Mouse (Mus musculus) frontal cortex, postnatal 10 days (tissue): Measurements from ENCODE around the gene Smyd3.

ENCODE experiments used
- DNase-seq, 2 experiments: peaks; one replicate each; pipeline ENCODE4 v3.0.0; 2022; ENCODE audit warnings: low spot score in 2 of 2, mixed read lengths in 1 of 2

Smyd3 gene

DNA sequence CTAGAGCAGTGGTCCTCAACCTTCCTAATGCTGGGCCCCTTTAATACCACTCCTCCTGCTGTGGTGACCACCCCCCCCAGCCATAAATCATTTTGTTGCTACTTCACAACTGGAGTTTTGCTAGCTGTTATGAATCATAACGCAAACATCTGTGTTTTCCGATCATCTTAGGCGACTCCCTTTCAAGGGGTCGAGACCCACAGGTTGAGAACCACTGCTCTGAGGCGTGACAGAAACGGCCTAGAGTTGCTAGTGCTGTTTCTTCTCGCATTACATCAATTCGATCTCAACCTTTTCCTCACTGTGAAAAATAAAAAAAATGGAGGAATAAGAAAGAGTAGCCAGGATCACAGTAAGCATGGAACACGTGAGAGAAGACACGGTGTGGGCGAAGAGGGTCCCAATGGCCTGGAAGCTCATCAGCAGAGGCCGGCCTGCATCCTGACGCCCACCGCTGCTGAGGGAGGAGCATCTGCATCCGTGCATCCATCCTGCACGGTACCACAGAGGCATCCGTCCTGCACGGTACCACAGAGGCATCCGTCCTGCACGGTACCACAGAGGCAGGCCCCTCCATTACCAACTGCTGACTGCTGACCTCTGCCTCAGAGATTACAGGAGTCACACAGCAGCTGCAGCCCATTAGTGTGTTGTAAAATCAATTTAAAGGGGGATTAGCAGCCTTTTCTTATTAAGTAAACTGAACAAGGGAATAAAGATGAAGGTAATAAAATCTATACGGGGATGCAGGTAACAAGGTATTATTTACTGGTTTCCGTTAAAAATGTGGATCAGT lies 56.6 kb downstream of the Smyd3 start:
- no peak for DNase-seq

DNA sequence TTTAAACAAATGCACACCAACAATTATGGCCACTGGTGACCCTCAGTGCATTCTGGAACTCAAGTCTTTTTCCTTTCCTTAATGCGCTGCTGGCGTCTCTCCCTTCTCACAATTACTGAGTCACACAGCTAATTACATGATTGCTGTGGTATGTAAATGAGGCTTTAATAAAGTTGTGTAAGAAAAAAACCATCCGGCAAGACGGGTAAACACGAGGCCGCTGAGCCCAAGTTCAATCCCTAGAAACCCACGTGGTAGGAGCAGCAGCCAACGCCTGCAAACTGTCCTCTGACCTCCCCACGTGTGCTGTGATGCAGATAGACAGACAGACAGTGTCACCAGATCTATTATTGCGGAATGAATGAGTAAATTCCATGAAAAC lies 58.9 kb downstream of the Smyd3 start:
- DNase-seq, result no peak

DNA sequence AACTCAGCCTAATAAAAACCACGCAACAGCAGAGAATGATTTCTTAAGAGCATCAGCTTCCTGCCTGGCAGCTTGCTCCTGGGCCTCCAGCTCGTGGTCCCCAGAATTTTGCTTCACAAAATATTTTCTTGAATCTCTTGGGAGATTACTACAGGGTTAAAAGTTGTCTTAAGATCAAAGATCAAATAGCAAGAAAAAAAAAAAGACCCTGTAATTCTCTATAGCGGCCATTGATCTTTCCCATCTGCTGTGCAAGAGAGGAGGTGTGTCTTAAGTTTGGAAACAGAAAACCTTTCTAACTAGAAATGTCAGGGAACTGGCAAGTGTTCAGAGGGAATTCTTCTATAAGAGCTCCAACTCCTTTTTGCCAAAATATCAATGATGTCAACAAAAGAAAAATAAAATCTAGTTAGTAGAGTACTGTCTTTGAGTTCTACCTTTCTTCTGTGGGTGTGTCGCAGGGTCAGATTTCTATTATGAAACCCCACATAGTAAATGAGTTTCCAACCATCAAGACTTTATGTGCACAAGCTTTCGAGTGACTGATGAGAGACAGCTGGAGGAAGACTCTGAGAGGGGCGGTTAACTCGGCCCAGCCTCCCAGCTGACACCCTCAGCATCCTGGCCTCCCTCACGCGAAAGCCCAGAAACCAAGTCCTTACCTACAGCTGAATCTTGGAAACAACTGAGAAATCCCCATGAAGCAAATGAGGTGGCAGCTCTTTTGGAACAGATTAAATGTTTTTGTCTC lies 59.4 kb downstream of the Smyd3 start:
- DNase-seq, result no peak

DNA sequence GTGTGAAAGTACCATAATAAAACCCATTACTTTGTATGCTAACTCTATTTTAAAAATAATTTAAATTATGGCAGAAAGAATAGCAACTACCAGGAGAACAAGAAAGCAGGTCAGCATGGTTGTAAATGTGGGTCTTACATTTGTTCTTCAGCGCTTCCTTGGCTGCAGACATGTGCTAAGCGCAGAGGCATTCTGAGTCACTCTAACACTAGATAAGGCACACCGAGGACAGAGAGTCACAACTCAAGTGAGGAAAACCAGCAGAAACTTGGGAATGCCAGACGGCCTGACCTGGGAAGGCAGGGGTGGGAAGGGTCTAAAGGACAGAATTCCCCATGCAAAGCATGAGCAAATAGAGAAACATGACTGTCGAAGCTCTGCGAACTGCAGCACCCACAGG lies 63.2 kb downstream of the Smyd3 start:
- DNase-seq, result no peak

DNA sequence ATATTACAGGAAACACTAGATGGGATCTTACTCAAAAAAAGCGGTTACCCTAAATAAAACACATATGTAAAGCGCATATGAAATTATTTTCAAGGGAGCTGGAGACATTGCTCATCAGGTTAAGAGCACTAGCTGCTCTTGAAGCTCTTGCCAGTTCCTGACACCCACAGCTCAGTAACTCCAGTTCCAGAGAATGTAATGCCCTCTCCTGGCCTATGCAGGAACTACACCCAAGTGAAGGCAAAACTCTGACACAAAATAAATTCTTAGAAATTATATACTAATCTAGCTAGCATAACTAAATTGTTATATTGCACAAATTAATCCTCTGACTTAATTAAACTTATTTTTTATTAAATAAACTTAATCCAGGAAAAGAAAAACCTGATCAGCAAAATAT lies 66.6 kb downstream of the Smyd3 start:
- DNase-seq, result no peak

DNA sequence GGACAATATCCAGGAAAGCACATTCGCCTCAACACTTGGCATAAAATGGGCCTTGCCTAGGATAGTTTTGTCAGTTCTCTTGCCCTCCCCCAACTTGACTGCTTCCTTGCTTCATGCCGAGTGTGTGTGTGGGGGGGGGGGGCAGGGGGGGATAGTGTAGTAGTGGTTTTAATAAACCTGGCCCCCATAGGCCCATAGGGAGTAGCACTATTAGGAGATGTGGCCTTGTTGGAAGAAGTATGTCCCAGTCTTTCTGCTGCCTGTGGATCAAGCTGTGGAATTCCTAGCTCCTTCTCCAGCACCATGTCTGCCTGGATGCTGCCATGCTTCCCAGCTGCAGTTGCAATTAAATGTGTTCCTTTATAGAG lies 71.0 kb downstream of the Smyd3 start:
- DNase-seq, result no peak

DNA sequence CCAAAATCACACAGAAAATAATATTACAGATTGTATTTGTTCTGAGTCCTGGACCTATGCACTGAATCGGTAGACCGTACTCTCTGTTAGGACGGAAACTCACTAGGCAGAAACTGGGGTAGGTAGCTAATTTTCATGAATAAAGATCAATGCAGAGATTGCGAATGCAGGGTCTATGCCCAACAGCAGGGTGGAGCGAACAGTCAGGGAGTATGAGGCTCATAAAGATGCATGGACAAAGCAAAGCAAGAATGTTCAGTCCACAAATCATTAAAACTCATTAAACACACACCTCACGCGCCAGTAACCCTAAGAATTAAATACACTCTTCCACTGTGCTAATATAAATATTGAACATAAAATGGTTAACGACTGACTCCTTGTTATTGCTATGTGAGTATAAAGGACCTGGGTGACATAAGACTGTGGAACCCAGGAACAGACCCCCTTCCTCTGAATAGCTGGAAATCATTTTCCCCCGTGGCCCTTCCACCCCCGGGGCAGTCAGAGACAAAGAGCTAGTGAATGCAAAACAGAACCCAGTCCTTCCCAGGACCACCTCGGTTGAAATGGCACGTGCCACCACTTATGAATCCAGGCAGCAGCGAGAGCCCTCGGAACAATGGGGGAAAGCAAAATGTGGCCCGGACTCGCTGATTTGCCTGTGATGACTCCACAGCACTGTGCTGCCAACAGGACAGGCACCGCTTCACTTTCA lies 71.6 kb downstream of the Smyd3 start:
- DNase-seq, result no peak

DNA sequence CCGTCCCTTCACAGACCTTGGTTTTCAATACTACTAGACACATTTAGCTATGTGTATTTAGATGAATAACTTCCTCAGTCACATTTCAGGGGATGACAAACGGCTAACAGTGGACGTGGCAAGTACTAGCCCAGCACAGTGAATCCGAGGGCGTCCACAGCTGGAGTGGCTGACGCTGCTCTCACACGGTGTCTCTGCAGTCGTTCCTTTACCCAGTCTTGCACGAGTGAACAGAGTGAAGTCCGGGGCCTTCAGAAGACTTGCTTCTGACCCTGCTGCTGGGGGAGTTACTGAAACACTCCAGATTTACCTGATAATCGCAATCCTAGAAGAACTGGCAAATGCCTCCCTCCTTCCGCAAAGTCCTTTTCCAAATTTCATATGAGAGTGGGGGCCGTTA lies 74.0 kb downstream of the Smyd3 start:
- no peak for DNase-seq

DNA sequence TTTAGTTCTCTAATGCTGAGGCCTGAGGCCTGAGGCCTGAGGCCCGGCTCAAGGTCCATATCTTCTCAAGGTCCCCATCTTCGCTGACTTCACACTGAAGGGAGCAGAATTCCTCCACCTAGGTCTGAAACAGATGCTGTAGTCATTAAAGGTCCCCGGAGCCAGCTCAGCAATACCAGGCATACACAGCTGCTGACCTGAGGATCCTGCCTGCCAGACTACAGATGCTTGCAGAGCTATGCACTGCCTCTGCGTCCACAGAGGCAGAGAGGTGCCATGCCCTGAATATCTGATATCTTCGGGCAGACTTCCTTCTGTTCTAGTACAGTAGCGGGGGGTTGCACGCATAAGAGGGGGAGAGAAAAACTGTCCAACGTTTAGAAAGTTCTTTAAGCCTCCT lies 74.4 kb downstream of the Smyd3 start:
- DNase-seq, result no peak

DNA sequence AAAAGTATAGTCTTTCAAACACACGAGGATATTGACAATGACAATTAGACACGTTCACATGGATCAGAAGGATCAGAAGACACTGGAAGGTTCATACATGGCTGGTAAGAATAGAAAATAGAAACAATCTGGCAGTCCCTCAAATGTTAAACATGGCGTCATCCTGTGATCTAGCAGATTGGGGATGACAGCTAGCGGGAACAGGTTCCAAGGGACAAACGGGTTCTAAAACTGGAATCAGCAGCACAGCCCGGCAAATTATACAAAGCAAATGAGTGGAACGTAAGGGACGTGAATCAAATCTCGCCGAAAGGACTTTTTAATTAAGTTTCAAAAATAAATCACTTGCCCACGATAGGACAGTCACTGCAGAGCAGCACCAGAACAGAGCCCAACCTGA lies 81.2 kb downstream of the Smyd3 start:
- no peak for DNase-seq

DNA sequence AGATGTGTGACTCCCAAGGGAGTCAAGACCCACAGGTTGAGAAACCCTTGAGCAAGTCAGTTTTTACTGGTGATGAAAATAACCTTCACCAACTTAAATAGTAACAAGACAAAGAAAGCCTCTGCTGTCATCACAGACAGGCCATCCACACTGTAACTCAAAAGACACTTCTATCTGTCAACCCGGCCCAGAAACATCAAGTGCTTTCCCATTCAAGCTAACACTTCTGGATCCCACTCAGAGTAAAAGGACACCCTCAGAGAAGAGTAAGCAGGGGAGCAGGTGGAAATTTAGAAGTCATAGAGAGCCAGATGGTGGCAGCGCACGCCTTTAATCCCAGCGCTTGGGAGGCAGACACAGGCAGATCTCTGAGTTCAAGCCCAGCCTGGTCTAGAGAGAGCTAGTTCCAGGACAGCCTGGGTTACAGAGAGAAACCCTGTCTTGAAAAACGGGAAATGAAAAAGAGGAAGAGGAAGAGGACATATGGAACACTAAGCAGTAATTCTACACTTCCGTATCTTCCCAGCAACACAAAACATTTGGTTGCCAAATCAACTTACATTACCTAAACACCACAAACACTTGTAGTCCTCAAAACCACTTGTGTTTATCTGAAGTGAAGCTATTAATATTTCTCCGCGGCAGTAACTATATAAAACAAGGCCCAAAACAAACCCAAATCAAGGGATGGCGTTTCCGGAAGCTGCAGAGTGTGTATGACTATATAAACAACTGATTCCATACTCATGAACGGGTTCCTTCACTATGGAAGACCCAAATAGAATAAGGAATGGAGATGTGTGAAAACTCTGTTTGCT lies 83.2 kb downstream of the Smyd3 start:
- no peak for DNase-seq

DNA sequence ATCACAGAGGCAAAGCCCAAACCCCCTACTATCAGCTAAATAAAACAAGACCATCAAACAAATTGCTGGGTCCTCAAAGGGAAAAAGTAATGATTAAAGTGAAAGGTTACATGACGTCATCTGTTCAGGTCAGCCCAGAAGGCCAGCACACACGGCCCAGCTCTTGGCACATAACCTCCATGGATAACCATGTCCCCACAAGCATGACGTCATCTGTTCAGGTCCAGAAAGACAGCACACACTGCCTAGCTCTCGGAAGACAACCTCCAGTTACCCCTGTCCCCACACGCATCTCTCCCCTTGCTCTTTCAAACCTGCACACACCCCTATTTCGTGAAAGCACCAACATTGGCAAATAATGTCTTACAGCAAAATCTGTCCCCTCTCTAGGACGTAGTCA lies 84.0 kb downstream of the Smyd3 start:
- no peak for DNase-seq

DNA sequence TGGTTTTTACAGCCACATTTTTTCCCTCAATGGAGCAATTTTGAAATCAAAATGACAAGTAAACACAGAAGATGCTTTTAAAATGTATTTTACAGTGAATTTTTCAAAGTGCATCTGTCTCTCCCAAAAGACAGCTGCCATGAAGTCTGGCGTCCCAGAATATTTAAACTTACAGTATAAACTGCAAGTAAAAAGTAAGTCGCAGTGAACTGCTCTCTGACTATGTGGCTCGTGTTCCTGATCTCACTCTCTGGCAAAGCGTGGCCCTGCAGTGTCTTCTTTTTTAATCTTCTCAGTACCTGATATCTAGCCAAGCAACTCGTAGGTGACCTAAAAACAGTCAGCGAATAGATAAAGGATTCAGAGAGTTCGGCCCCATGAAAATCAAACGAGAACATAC lies 84.5 kb downstream of the Smyd3 start:
- no peak for DNase-seq

DNA sequence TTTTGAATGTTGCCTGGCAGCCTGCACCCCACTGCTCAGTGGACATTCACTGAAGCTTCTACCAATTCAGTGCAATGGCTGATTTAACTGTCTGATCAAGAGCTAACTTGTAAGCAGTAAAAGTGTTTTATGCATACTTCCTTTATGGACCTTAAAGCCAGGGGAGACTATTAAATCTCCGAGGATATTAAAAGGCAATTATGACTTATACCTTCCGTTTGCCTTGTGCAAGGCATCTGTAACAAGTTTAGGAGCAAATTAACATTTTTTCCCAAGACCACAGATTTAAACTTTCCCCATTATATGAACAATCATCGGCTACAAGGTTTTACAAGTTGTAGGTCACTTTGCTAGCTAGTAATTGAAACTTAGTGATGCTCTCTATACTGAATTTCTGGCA lies 87.8 kb downstream of the Smyd3 start:
- DNase-seq, result no peak

DNA sequence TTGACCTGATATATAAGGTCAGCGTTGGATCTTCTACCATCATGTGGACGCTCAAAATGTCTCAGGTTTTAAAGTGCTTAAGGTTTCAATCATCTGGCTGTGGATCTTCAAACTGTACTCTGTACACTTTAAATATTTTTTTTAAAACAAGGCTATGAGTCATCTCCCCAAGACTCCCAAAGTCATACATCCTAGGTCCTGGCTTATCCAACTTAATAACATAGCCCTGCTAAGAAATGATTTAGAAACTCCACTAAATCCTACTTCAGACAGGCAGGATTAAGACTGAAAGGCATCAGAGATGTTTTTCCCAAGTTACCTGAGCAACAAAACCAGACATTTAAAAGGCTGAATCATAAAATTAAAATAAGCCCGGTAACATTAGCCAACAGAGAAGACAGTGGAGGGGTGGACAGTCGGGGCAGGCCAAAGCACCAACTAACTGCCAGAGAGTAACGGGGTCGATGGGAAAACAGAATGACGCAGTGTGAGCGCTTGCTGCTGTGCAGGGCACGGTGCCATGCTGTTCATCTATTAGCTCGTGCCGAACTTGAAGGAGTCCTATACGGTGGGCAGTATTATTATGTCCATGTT lies 92.9 kb downstream of the Smyd3 start:
- no peak for DNase-seq

DNA sequence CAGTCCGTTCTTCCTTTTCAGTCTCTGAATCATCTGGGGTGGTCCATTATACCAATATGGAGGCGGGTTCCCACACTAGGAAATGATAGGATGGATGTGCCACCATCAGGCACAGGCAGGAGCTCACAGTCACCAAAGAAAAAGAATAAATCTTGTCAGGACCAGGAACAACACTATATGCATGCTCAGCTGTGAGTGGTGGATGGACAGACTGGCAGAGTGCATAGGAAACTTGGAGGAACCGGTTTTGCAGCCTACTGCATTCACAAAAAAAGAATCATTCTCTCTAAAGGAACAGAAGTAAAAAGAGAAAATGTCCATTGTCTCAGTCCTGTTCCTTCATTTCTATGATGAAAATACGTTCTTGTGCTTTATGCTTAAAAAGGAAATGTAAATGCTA lies 98.8 kb downstream of the Smyd3 start:
- DNase-seq, result no peak

DNA sequence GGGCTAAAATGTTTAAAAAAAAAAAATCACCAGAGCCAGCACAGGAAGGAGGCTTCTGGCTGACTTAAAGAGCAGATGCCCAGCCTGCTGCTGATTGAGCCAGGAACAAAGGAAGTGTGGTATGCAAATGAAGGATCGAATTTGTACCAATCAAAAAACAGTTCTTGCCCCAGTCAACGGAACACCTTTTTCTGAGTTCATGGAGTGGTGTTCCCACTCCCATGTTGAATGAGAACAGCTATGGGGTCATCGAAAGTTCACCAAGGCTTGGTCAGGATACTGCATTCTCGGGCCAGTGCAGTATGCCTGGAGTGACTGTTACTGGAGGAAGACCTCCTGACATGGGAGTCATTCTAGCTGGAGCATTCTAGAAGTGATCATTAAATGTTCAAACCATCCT lies 109.8 kb downstream of the Smyd3 start:
- no peak for DNase-seq

DNA sequence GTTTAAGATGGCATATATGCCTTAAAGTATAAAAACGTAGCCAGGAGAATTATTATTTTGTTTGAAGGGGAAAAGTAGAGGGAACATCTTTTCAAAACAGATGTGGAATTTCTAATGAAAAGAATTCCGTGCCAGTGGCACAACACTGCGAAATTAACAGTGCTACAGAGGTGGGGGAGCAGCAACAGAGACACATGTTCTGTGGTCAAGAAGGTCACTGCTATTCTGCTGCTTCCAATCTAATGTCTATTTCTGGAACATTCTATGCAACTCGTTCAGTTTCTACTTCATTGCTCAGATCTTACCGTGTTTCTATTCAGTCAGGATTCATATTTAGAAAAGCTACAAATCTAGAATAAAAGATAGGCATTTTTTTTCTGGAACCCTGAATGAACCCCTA lies 117.0 kb downstream of the Smyd3 start:
- no peak for DNase-seq

DNA sequence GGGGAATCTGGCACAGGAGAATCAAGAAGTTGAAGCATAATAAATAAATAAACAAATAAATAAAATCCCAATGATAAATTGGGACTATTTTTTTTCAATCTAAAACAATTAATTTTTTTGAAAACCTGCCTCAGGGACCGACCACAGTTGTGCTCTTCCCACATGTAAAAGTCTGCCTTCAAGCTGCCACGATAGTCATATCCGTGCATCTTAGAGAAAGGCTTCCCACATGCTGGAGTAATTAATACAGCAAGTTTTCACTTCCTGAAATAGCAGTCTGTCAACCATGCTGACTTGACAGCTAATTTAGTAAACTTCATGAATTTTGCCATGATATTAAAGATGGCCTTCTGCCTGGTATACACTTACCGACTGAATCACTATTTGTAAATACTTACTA lies 119.2 kb downstream of the Smyd3 start:
- DNase-seq, result no peak

DNA sequence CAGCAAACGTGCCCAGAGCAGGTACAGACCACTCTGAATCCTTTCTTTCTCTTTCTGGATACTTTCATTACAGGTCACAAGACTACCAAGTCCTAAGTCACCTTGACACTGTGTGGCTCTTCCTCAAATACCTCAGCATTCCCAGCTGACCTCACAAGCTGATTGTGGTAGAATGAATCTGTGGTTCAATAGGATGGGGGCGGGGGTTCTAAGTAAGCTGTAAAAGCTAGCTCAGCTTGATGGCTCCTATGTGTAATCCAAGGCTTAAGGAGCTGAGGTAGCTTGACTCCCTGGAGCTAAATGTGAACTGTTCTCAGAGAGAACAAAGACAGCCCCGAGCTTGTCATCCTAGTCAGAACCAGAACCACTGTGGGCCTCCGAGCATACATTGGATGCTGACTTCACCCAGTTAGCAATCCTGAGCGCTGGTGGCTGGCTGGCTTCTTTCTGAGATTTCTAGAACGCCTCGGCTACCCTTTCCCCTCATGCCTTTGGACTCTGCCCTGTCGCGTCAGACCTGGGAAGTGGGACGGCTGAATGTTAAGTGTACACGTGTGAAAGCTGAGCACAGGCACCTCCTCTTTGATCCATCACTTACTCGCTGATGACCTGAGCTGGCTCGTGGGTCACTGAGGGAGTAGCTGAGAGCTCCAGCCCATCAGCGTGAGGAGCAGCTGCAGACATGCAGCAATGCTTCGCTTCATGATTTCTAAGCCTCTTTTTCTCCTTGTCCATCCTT lies 131.4 kb downstream of the Smyd3 start:
- no peak for DNase-seq

DNA sequence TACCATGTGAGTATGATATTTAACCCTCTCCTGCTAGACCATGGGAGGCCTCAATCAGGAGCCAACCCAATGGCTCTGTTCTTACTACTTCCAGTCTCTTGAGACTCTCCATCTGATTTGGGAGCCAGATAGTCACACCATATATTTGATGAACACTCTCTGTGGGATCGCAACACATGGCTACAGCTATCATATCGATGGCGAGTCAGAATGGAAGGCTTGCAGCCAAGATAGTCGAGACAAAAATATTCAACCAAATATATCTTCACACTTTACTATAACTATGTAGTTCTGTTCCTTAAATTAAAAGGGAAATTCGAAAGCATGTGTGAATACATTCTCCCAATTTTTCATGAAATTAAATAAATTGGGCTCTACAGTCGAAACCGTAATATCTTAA lies 132.2 kb downstream of the Smyd3 start:
- no peak for DNase-seq
